Mouse (Mus musculus): Measurements from ENCODE around the gene Wdr20. TPM values are rescaled to one million over a fixed set of nuclear protein-coding genes. Genes with fewer than 3 reads are reported as not detected.

Wdr20 gene
- total and polyA plus RNA-seq, 2 experiments from 2014 or later, result 12.1 to 36.9 TPM

- WGBS, result 71% methylated on average over 2 of the region's 2 CpGs
- Histone ChIP-seq H3K36me3 (replicated peaks; ENCODE audit: control insufficient read depth, insufficient read depth, low read length) (no peaks in the 10 kb centered on the region), H3K4me1 (ENCODE audit: control insufficient read depth, insufficient read depth) (no peaks in the 10 kb centered on the region), H3K9me3 (replicated peaks; ENCODE audit: control insufficient read depth, low read length) (no peaks in the 10 kb centered on the region), H3K4me3 (ENCODE audit: low read depth, low read length) (no peak overlapping the region), H3K9ac (replicated peaks; ENCODE audit: low read depth, low read length) (no peak overlapping the region), H3K27ac (ENCODE audit: low read depth) (no peak overlapping the region), H3K4me2 (ENCODE audit: low read depth, low read length) (no peak overlapping the region), H3K27me3 (ENCODE audit: control insufficient read depth, insufficient read depth, low read length) (no peaks in the 10 kb centered on the region)
- DNase-seq (ENCODE audit: low spot score), result no peak
- TF ChIP-seq EP300 (IDR thresholded peaks at IDR 0.05; ENCODE audit: low read depth) (no peak), CTCF (IDR thresholded peaks at IDR 0.05; ENCODE audit: low read depth) (no peak)
- no peak for ATAC-seq (ENCODE audit: insufficient read depth, low read depth)
Observed at GRCm38 (mm10) chr12:110821787-110822186, 84.0 kb downstream of the Wdr20 start.

GRCm38 (mm10) chr12:110822366-110822765 is 84.6 kb downstream of the Wdr20 start:
- no peaks in the 10 kb centered on the region for H3K27me3 ChIP-seq (ENCODE audit: control insufficient read depth, insufficient read depth, low read length)
- no peak for TF ChIP-seq EP300 (IDR thresholded peaks at IDR 0.05; ENCODE audit: low read depth)
- no peak for TF ChIP-seq CTCF (IDR thresholded peaks at IDR 0.05; ENCODE audit: low read depth)
- no peak overlapping the region for H3K4me3 ChIP-seq (ENCODE audit: low read depth, low read length)
- no peak for DNase-seq (ENCODE audit: low spot score)
- H3K4me2 ChIP-seq (ENCODE audit: low read depth, low read length), result no peak overlapping the region
- H3K4me1 ChIP-seq (ENCODE audit: control insufficient read depth, insufficient read depth), result no peaks in the 10 kb centered on the region
- H3K9me3 ChIP-seq (replicated peaks; ENCODE audit: control insufficient read depth, low read length), result no peaks in the 10 kb centered on the region
- no peak overlapping the region for H3K27ac ChIP-seq (ENCODE audit: low read depth)
- no peaks in the 10 kb centered on the region for H3K36me3 ChIP-seq (replicated peaks; ENCODE audit: control insufficient read depth, insufficient read depth, low read length)
- no peak for ATAC-seq (ENCODE audit: insufficient read depth, low read depth)
- H3K9ac ChIP-seq (replicated peaks; ENCODE audit: low read depth, low read length), result no peak overlapping the region
- WGBS, result 68% methylated on average over 7 of the region's 7 CpGs

- TF ChIP-seq CTCF (IDR thresholded peaks at IDR 0.05; ENCODE audit: low read depth) (no peak), EP300 (IDR thresholded peaks at IDR 0.05; ENCODE audit: low read depth) (no peak)
- no peak overlapping the region for H3K4me2 ChIP-seq (ENCODE audit: low read depth, low read length)
- no peaks in the 10 kb centered on the region for H3K9me3 ChIP-seq (replicated peaks; ENCODE audit: control insufficient read depth, low read length)
- H3K4me3 ChIP-seq (ENCODE audit: low read depth, low read length), result no peak overlapping the region
- no peak for DNase-seq (ENCODE audit: low spot score)
- H3K9ac ChIP-seq (replicated peaks; ENCODE audit: low read depth, low read length), result no peak overlapping the region
- H3K36me3 ChIP-seq (replicated peaks; ENCODE audit: control insufficient read depth, insufficient read depth, low read length), result no peaks in the 10 kb centered on the region
- no peaks in the 10 kb centered on the region for H3K4me1 ChIP-seq (ENCODE audit: control insufficient read depth, insufficient read depth)
- no peaks in the 10 kb centered on the region for H3K27me3 ChIP-seq (ENCODE audit: control insufficient read depth, insufficient read depth, low read length)
- no peak for ATAC-seq (ENCODE audit: insufficient read depth, low read depth)
- WGBS, result 87% methylated on average over 4 of the region's 4 CpGs
- H3K27ac ChIP-seq (ENCODE audit: low read depth), result no peak overlapping the region
Observed at GRCm38 (mm10) chr12:110828908-110829307, 91.2 kb downstream of the Wdr20 start.

GRCm38 (mm10) chr12:110830293-110831024 is 92.7 kb downstream of the Wdr20 start:
- Histone ChIP-seq H3K4me1 (ENCODE audit: control insufficient read depth, insufficient read depth) (no peaks in the 10 kb centered on the region), H3K4me2 (ENCODE audit: low read depth, low read length) (no peak overlapping the region), H3K27me3 (ENCODE audit: control insufficient read depth, insufficient read depth, low read length) (no peaks in the 10 kb centered on the region), H3K36me3 (replicated peaks; ENCODE audit: control insufficient read depth, insufficient read depth, low read length) (no peaks in the 10 kb centered on the region), H3K9me3 (replicated peaks; ENCODE audit: control insufficient read depth, low read length) (no peaks in the 10 kb centered on the region), H3K9ac (replicated peaks; ENCODE audit: low read depth, low read length) (no peak overlapping the region), H3K27ac (ENCODE audit: low read depth) (no peak overlapping the region), H3K4me3 (ENCODE audit: low read depth, low read length) (no peak overlapping the region)
- 84% methylated on average over 9 of the region's 11 CpGs for WGBS
- no peak for ATAC-seq (ENCODE audit: insufficient read depth, low read depth)
- no peak for DNase-seq (ENCODE audit: low spot score)
- no peak for TF ChIP-seq EP300 (IDR thresholded peaks at IDR 0.05; ENCODE audit: low read depth)
- no peak for TF ChIP-seq CTCF (IDR thresholded peaks at IDR 0.05; ENCODE audit: low read depth)

- Histone ChIP-seq H3K27me3 (ENCODE audit: control insufficient read depth, insufficient read depth, low read length) (no peaks in the 10 kb centered on the region), H3K36me3 (replicated peaks; ENCODE audit: control insufficient read depth, insufficient read depth, low read length) (no peaks in the 10 kb centered on the region), H3K27ac (ENCODE audit: low read depth) (no peak overlapping the region), H3K9ac (replicated peaks; ENCODE audit: low read depth, low read length) (no peak overlapping the region), H3K4me1 (ENCODE audit: control insufficient read depth, insufficient read depth) (peaks cover 6% of the 10 kb centered on the region; the same call in 1 of the 2 replicates), H3K4me2 (ENCODE audit: low read depth, low read length) (no peak overlapping the region), H3K9me3 (replicated peaks; ENCODE audit: control insufficient read depth, low read length) (no peaks in the 10 kb centered on the region), H3K4me3 (ENCODE audit: low read depth, low read length) (no peak overlapping the region)
- DNase-seq (ENCODE audit: low spot score) (no peak), ATAC-seq (ENCODE audit: insufficient read depth, low read depth) (no peak)
- no peak for TF ChIP-seq CTCF (IDR thresholded peaks at IDR 0.05; ENCODE audit: low read depth)
- TF ChIP-seq EP300 (IDR thresholded peaks at IDR 0.05; ENCODE audit: low read depth), result no peak
- WGBS, result 98% methylated on average over 3 of the region's 3 CpGs
Observed at GRCm38 (mm10) chr12:110835182-110835581, 97.4 kb downstream of the Wdr20 start.

- Histone ChIP-seq H3K9ac (replicated peaks; ENCODE audit: low read depth, low read length) (peak overlapping the region; percentile 43; the same call in 1 of the 2 replicates), H3K4me2 (ENCODE audit: low read depth, low read length) (no peak overlapping the region), H3K27me3 (ENCODE audit: control insufficient read depth, insufficient read depth, low read length) (no peaks in the 10 kb centered on the region), H3K27ac (ENCODE audit: low read depth) (peak overlapping the region; percentile 74), H3K4me3 (ENCODE audit: low read depth, low read length) (no peak overlapping the region), H3K9me3 (replicated peaks; ENCODE audit: control insufficient read depth, low read length) (no peaks in the 10 kb centered on the region), H3K36me3 (replicated peaks; ENCODE audit: control insufficient read depth, insufficient read depth, low read length) (no peaks in the 10 kb centered on the region), H3K4me1 (ENCODE audit: control insufficient read depth, insufficient read depth) (peaks cover 6% of the 10 kb centered on the region; the same call in 1 of the 2 replicates)
- ATAC-seq (ENCODE audit: insufficient read depth, low read depth) (no peak), DNase-seq (ENCODE audit: low spot score) (no peak)
- WGBS, result 54% methylated on average over 6 of the region's 6 CpGs
- TF ChIP-seq CTCF (IDR thresholded peaks at IDR 0.05; ENCODE audit: low read depth), result no peak
- no peak for TF ChIP-seq EP300 (IDR thresholded peaks at IDR 0.05; ENCODE audit: low read depth)
Observed at GRCm38 (mm10) chr12:110836729-110837128, 99.0 kb downstream of the Wdr20 start.

All from heart, postnatal 0 days (tissue).